Mouse (Mus musculus) embryonic facial prominence, embryonic 11.5 days (tissue): ENCODE measurements around the gene Cox5a. TPM values are rescaled to one million over a fixed set of nuclear protein-coding genes. Genes with fewer than 3 reads are reported as not detected.

Source experiments
- ATAC-seq: fragments of 200-750 bp; cut with Nextera tagmentation; replicated peaks from 2 replicates; pipeline ENCODE4 v1.8.0; 2017; ENCODE audit warnings: low read depth; ENCODE audit not compliant: insufficient number of reproducible peaks, low FRiP score, low TSS enrichment
- DNase-seq: peaks from one replicate; pipeline ENCODE4 v3.0.0-alpha.2; 2015; ENCODE audit warnings: low spot score
- H3K27ac ChIP-seq: fragments of 300-500 bp; sonication (generic); replicated peaks from 2 replicates; pipeline ENCODE4 v1.5.1; 2014; ENCODE audit warnings: mild to moderate bottlenecking, low read depth, low read length, control low read depth
- H3K27me3 ChIP-seq: fragments of 300-500 bp; sonication (generic); 2 replicates; pipeline ENCODE4 v1.6.1; 2014; ENCODE audit warnings: mild to moderate bottlenecking, low read length, moderate library complexity, mixed read lengths; ENCODE audit not compliant: control insufficient read depth, insufficient read depth
- H3K36me3 ChIP-seq: fragments of 300-500 bp; sonication (generic); replicated peaks from 2 replicates; pipeline ENCODE4 v1.6.1; 2014; ENCODE audit warnings: low read depth, mild to moderate bottlenecking, low read length, moderate library complexity, mixed read lengths; ENCODE audit not compliant: control insufficient read depth, insufficient read depth
- H3K4me1 ChIP-seq: fragments of 300-500 bp; sonication (generic); 2 replicates; pipeline ENCODE4 v1.6.1; 2014; ENCODE audit warnings: low read length, mixed read lengths; ENCODE audit not compliant: control insufficient read depth, insufficient read depth
- H3K4me2 ChIP-seq: fragments of 300-500 bp; sonication (generic); 2 replicates; pipeline ENCODE4 v1.6.1; 2014; ENCODE audit warnings: low read depth, mild to moderate bottlenecking, control low read depth, low read length, moderate library complexity
- H3K4me3 ChIP-seq: fragments of 300-500 bp; sonication (generic); 2 replicates; pipeline ENCODE4 v1.5.1; 2014; ENCODE audit warnings: low read depth, low read length, control low read depth
- H3K9ac ChIP-seq: fragments of 300-500 bp; sonication (generic); replicated peaks from 2 replicates; pipeline ENCODE4 v1.6.1; 2014; ENCODE audit warnings: mild to moderate bottlenecking, control low read depth, low read length
- H3K9me3 ChIP-seq: fragments of 300-500 bp; sonication (generic); replicated peaks from 2 replicates; pipeline ENCODE4 v1.6.1; 2016; ENCODE audit warnings: mild to moderate bottlenecking, low read length, inconsistent platforms, mixed read lengths; ENCODE audit not compliant: control insufficient read depth
- WGBS: fragments of 180-500 bp; shearing (Covaris S2); extraction: QIAGEN DNeasy Blood & Tissue Kit; methylation state at CpG from one replicate; pipeline ENCODE4 v1.1.7; 2014; 5-methylcytosine and 5-hydroxymethylcytosine counted together
- polyA plus RNA-seq: library from polyadenylated mRNA; unstranded; fragments of >200 nt; fragmentation: Nextera tagmentation; extraction: Ambion mirVana; gene quantifications from 2 replicates; pipeline ENCODE4 v1.2.1, GENCODE M21; 2014

The Cox5a gene
- polyA plus RNA-seq, 1 experiment from 2014 or later = 615 TPM

- no peak for ATAC-seq
- no peaks in the 10 kb centered on the region for H3K27me3 ChIP-seq
- H3K9ac ChIP-seq = no peak overlapping the region
- DNase-seq = no peak
- H3K36me3 ChIP-seq = no peaks in the 10 kb centered on the region; the same call in none of the 2 replicates
- H3K27ac ChIP-seq = no peak overlapping the region
- no peaks in the 10 kb centered on the region for H3K9me3 ChIP-seq
- H3K4me1 ChIP-seq = no peaks in the 10 kb centered on the region
- no peak overlapping the region for H3K4me3 ChIP-seq
- no peak overlapping the region for H3K4me2 ChIP-seq
Observed at GRCm38 (mm10) chr9:57574397-57574796, 53.3 kb downstream of the Cox5a start.

GRCm38 (mm10) chr9:57575577-57575976 is 54.5 kb downstream of the Cox5a start:
- H3K27me3 ChIP-seq = no peaks in the 10 kb centered on the region
- no peaks in the 10 kb centered on the region for H3K9me3 ChIP-seq
- DNase-seq (no peak), ATAC-seq (no peak)
- H3K27ac ChIP-seq = no peak overlapping the region
- WGBS = 80% methylated on average over 3 of the region's 3 CpGs
- H3K36me3 ChIP-seq = no peaks in the 10 kb centered on the region; the same call in 1 of the 2 replicates
- no peak overlapping the region for H3K9ac ChIP-seq
- no peaks in the 10 kb centered on the region for H3K4me1 ChIP-seq
- H3K4me3 ChIP-seq = no peak overlapping the region
- no peak overlapping the region for H3K4me2 ChIP-seq

GRCm38 (mm10) chr9:57577144-57577849 is 56.2 kb downstream of the Cox5a start:
- H3K9me3 ChIP-seq = no peaks in the 10 kb centered on the region
- no peak overlapping the region for H3K27ac ChIP-seq
- no peaks in the 10 kb centered on the region for H3K4me1 ChIP-seq
- H3K4me3 ChIP-seq = no peak overlapping the region
- no peak overlapping the region for H3K9ac ChIP-seq
- H3K4me2 ChIP-seq = no peak overlapping the region
- no peaks in the 10 kb centered on the region; the same call in 1 of the 2 replicates for H3K36me3 ChIP-seq
- no peaks in the 10 kb centered on the region for H3K27me3 ChIP-seq
- DNase-seq (no peak), ATAC-seq (no peak)
- 78% methylated on average over 6 of the region's 6 CpGs for WGBS

Other genes with a start within 250 kb of the Cox5a start
- gene Ppcdc, start 81.2 kb upstream of the Cox5a start, polyA plus RNA-seq = 17.9 and 19.9 TPM in 2 replicates
- 6.9 and 7.4 TPM in 2 replicates for gene Scamp5, start 53.2 kb upstream of the Cox5a start, polyA plus RNA-seq
- gene Rpp25, start 17.2 kb upstream of the Cox5a start, polyA plus RNA-seq = 0.91 and 2.1 TPM in 2 replicates
- gene Fam219b, start 16.3 kb downstream of the Cox5a start, polyA plus RNA-seq = 15.3 and 15.8 TPM in 2 replicates
- gene Mpi, start 31.5 kb downstream of the Cox5a start, polyA plus RNA-seq = 41.5 and 42.9 TPM in 2 replicates
- 49.9 and 50.2 TPM in 2 replicates for gene Scamp2, start 39.7 kb downstream of the Cox5a start, polyA plus RNA-seq
- gene Ulk3, start 68.2 kb downstream of the Cox5a start, polyA plus RNA-seq = 5.2 and 6.1 TPM in 2 replicates
- gene Cplx3, start 85.0 kb downstream of the Cox5a start, polyA plus RNA-seq = 0.81 and 1.3 TPM in 2 replicates
- not detected in 2 replicates for gene Lman1l, start 99.5 kb downstream of the Cox5a start, polyA plus RNA-seq
- 30.7 and 31.4 TPM in 2 replicates for gene Csk, start 132.4 kb downstream of the Cox5a start, polyA plus RNA-seq
- gene Cyp1a2, start 162.4 kb downstream of the Cox5a start, polyA plus RNA-seq = not detected in 2 replicates
- gene Cyp1a1, start 166.7 kb downstream of the Cox5a start, polyA plus RNA-seq = not detected in 2 replicates
- gene Edc3, start 187.3 kb downstream of the Cox5a start, polyA plus RNA-seq = 28.1 and 29.1 TPM in 2 replicates
- gene Clk3, start 244.6 kb downstream of the Cox5a start, polyA plus RNA-seq = 70.0 and 79.3 TPM in 2 replicates